Mouse (Mus musculus) stomach, embryonic 15.5 days (tissue): Measurements from ENCODE around the gene Khdc3. TPM values are rescaled to one million over a fixed set of nuclear protein-coding genes. Genes with fewer than 3 reads are reported as not detected.

Source experiments
- ATAC-seq: fragments of 200-750 bp; cut with Nextera tagmentation; 2 replicates; pipeline ENCODE4 v1.8.0; 2017; ENCODE audit warnings: low read depth, moderate number of reproducible peaks, moderate TSS enrichment; ENCODE audit not compliant: insufficient read depth, low FRiP score
- H3K27ac ChIP-seq: fragments of 300-500 bp; sonication (generic); 2 replicates; pipeline ENCODE4 v1.5.1; 2015; ENCODE audit warnings: mild to moderate bottlenecking, inconsistent platforms
- H3K27me3 ChIP-seq: fragments of 300-500 bp; sonication (generic); replicated peaks from 2 replicates; pipeline ENCODE4 v1.6.1; 2015; ENCODE audit warnings: inconsistent platforms
- H3K36me3 ChIP-seq: fragments of 300-500 bp; sonication (generic); 2 replicates; pipeline ENCODE4 v1.6.1; 2015; ENCODE audit warnings: inconsistent platforms
- H3K4me1 ChIP-seq: fragments of 300-500 bp; sonication (generic); 2 replicates; pipeline ENCODE4 v1.6.1; 2015; ENCODE audit warnings: inconsistent platforms
- H3K4me2 ChIP-seq: fragments of 300-500 bp; sonication (generic); 2 replicates; pipeline ENCODE4 v1.6.1; 2015; ENCODE audit warnings: mild to moderate bottlenecking, inconsistent platforms
- H3K4me3 ChIP-seq: fragments of 300-500 bp; sonication (generic); replicated peaks from 2 replicates; pipeline ENCODE4 v1.5.1; 2015; ENCODE audit warnings: inconsistent platforms
- H3K9ac ChIP-seq: fragments of 300-500 bp; sonication (generic); 2 replicates; pipeline ENCODE4 v1.6.1; 2015; ENCODE audit warnings: inconsistent platforms
- H3K9me3 ChIP-seq: fragments of 300-500 bp; sonication (generic); 2 replicates; pipeline ENCODE4 v1.6.1; 2016; ENCODE audit warnings: inconsistent platforms
- WGBS: fragments of 180-500 bp; shearing (Covaris S2); methylation state at CpG from one replicate; pipeline ENCODE4 v1.1.7; 2015; 5-methylcytosine and 5-hydroxymethylcytosine counted together
- polyA plus RNA-seq: library from polyadenylated mRNA; unstranded; fragments of >200 nt; fragmentation: Nextera tagmentation; extraction: Ambion mirVana; gene quantifications from 2 replicates; pipeline ENCODE4 v1.2.1, GENCODE M21; 2015

Khdc3 gene
- polyA plus RNA-seq, 1 experiment from 2014 or later: 0.13 TPM

- Histone ChIP-seq H3K27me3 (no peaks in the 10 kb centered on the region), H3K4me1 (no peaks in the 10 kb centered on the region), H3K36me3 (peaks cover 24% of the 10 kb centered on the region; the same call in 1 of the 2 replicates), H3K4me3 (no peak overlapping the region), H3K9me3 (no peaks in the 10 kb centered on the region), H3K9ac (no peak overlapping the region), H3K27ac (no peak overlapping the region), H3K4me2 (no peak overlapping the region)
- 74% methylated on average over 4 of the region's 4 CpGs for WGBS
- no peak for ATAC-seq
These were observed 28.9 kb downstream of the Khdc3 start for GRCm38 (mm10) chr9:73130529-73130928.

DNA sequence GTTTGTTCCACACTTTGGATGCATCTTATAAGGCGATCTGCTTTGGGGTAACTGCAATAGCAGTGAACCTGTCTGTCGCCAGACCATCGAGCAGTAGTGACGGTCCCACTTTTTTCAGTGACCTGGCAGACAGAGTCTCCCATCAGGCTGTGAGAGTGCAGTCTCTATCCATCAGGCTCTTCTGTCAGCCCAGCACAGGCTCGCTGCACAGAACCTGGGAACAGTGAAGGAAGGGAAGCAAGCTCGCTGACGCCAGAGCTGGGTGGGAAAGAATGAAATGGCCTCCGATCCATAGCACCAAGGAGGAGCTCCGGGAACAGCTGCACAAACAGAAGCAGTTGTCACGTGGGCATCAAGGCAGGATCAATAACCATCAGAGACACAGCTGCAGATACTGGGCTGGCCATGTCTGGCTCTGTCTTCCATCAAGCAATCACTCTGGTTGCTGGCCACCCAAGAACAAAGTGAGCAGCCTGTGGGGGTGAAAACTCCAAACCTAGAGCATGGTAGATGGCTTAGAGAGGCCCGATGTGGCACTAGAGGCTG lies 35.8 kb downstream of the Khdc3 start:
- ATAC-seq: peak; percentile 22; the same call in 1 of the 2 replicates
- Histone ChIP-seq H3K4me1 (no peaks in the 10 kb centered on the region), H3K36me3 (no peaks in the 10 kb centered on the region), H3K4me2 (no peak overlapping the region), H3K27me3 (no peaks in the 10 kb centered on the region), H3K9me3 (no peaks in the 10 kb centered on the region), H3K9ac (no peak overlapping the region), H3K4me3 (no peak overlapping the region), H3K27ac (no peak overlapping the region)
- 43% methylated on average over 11 of the region's 11 CpGs for WGBS

Other genes starting within 250 kb of the Khdc3 start
- 3.4 and 3.5 TPM in 2 replicates for gene Pygo1, start 176.2 kb upstream of the Khdc3 start, polyA plus RNA-seq
- 0.98 and 0.99 TPM in 2 replicates for gene Dyx1c1, start 143.1 kb upstream of the Khdc3 start, polyA plus RNA-seq
- gene Gm44503, start 143.0 kb upstream of the Khdc3 start, polyA plus RNA-seq: not detected in 2 replicates
- 13.5 and 14.1 TPM in 2 replicates for gene Ccpg1os, start 116.5 kb upstream of the Khdc3 start, polyA plus RNA-seq
- 34.5 and 37.8 TPM in 2 replicates for gene Ccpg1, start 116.4 kb upstream of the Khdc3 start, polyA plus RNA-seq
- gene Pigb, start 61.5 kb upstream of the Khdc3 start, polyA plus RNA-seq: 14.1 and 15.8 TPM in 2 replicates
- gene Rab27a, start 57.0 kb upstream of the Khdc3 start, polyA plus RNA-seq: 15.8 and 16.8 TPM in 2 replicates
- not detected in 2 replicates for gene Gm20509, start 634 bp downstream of the Khdc3 start, polyA plus RNA-seq
- 94.1 and 94.7 TPM in 2 replicates for gene Rsl24d1, start 11.6 kb downstream of the Khdc3 start, polyA plus RNA-seq